Mouse (Mus musculus): Measurements from ENCODE around the gene Tiam1.
A peak's percentile ranks its signal among the peaks of the same experiment; 100 is the strongest.

Gene Tiam1

GRCm38 (mm10) chr16:89904121-89904520 lies 239.4 kb downstream of the Tiam1 start:
- DNase-seq: no peak

- DNase-seq: no peak
These were observed 240.8 kb downstream of the Tiam1 start for GRCm38 (mm10) chr16:89902578-89903304.

- DNase-seq: no peak
These were observed 242.9 kb downstream of the Tiam1 start for GRCm38 (mm10) chr16:89900681-89901080.

- DNase-seq: peak; percentile 62
These were observed 244.4 kb downstream of the Tiam1 start for GRCm38 (mm10) chr16:89899192-89899591.

- no peak for DNase-seq
These were observed 245.3 kb downstream of the Tiam1 start for GRCm38 (mm10) chr16:89898299-89898625.

- DNase-seq: peak; percentile 81
These were observed 245.8 kb downstream of the Tiam1 start for GRCm38 (mm10) chr16:89897547-89898298.

- DNase-seq: no peak
These were observed 246.6 kb downstream of the Tiam1 start for GRCm38 (mm10) chr16:89896885-89897546.

GRCm38 (mm10) chr16:89896392-89896791 lies 247.2 kb downstream of the Tiam1 start:
- DNase-seq: no peak

GRCm38 (mm10) chr16:89895283-89895682 lies 248.3 kb downstream of the Tiam1 start:
- DNase-seq: no peak

- DNase-seq: no peak
These were observed 248.8 kb downstream of the Tiam1 start for GRCm38 (mm10) chr16:89894816-89895215.

- no peak for DNase-seq
These were observed 252.9 kb downstream of the Tiam1 start for GRCm38 (mm10) chr16:89890515-89891189.

GRCm38 (mm10) chr16:89889890-89890462 lies 253.6 kb downstream of the Tiam1 start:
- DNase-seq: no peak

GRCm38 (mm10) chr16:89886561-89886960 lies 257.0 kb downstream of the Tiam1 start:
- no peak for DNase-seq

GRCm38 (mm10) chr16:89885661-89886060 lies 257.9 kb downstream of the Tiam1 start:
- DNase-seq: no peak

- no peak for DNase-seq
These were observed 259.7 kb downstream of the Tiam1 start for GRCm38 (mm10) chr16:89883897-89884296.

- DNase-seq: no peak
These were observed 260.9 kb downstream of the Tiam1 start for GRCm38 (mm10) chr16:89882477-89883234.

GRCm38 (mm10) chr16:89877206-89877605 lies 266.4 kb downstream of the Tiam1 start:
- DNase-seq: no peak

- DNase-seq: no peak
These were observed 267.5 kb downstream of the Tiam1 start for GRCm38 (mm10) chr16:89876079-89876478.

- DNase-seq: no peak
These were observed 269.4 kb downstream of the Tiam1 start for GRCm38 (mm10) chr16:89874012-89874704.

- DNase-seq: no peak
These were observed 271.3 kb downstream of the Tiam1 start for GRCm38 (mm10) chr16:89872011-89872942.
